Mouse (Mus musculus) embryonic stem cell, embryonic (primary cell): ENCODE measurements at regions not wholly inside any gene's neighbourhood (a gene's known extent, or its start where the extent isn't known, plus 50 kb on each side); places are given as distances from the start of the nearest gene placed in this dataset.
"Not testable (repeated sequence)": the region's sequence is repeated elsewhere in the genome, so short reads cannot be mapped to it uniquely, and the experiment has no call there.

Experiments used
- CTCF ChIA-PET, 4 experiments: fragments of 300-600 bp in 2 of 4; fragments of 350-600 bp in 2 of 4; sonication (Branson Sonifier 250); formaldehyde crosslinking; loops; one replicate each; lab custom pipeline; 2022; ENCODE audit warnings: inconsistent platforms in 2 of 4; lab: Charles Lee
- POLR2A ChIA-PET, 4 experiments: fragments of 300-600 bp in 2 of 4; fragments of 350-600 bp in 2 of 4; sonication (Branson Sonifier 250); formaldehyde crosslinking; loops; one replicate each; lab custom pipeline; 2022; ENCODE audit warnings: antibody characterized with exemption in 4 of 4, inconsistent platforms in 1 of 4; lab: Charles Lee

GRCm38 (mm10) chr13:82562576-82562975, 779.7 kb downstream of the Cetn3 start:
- POLR2A ChIA-PET, result no interaction called here
- CTCF ChIA-PET, result no interaction called here

GRCm38 (mm10) chr13:82570925-82571324, 788.0 kb downstream of the Cetn3 start:
- ChIA-PET CTCF (interaction anchor here in 1 of 4 experiments (0.5 kb wide), 1 partner anchor 881 kb away, joined by 3 read pairs; no protein-coding TSS in a partner anchor), POLR2A (no interaction called here)

GRCm38 (mm10) chr13:82577937-82578336, 795.1 kb downstream of the Cetn3 start:
- ChIA-PET POLR2A (no interaction called here), CTCF (no interaction called here)

GRCm38 (mm10) chr13:82586335-82586734, 803.5 kb downstream of the Cetn3 start:
- ChIA-PET CTCF (no interaction called here), POLR2A (interaction anchor here in 2 of 4 experiments (0.7 kb wide), 2 partner anchors 18 to 53 kb away, joined by 4 to 9 read pairs; no protein-coding TSS in a partner anchor)

- ChIA-PET CTCF (no interaction called here), POLR2A (interaction anchor here in 1 of 4 experiments (0.7 kb wide), 1 partner anchor 9 kb away, joined by 3 read pairs; no protein-coding TSS in a partner anchor)
Measured at GRCm38 (mm10) chr13:82593831-82594230, 811.0 kb downstream of the Cetn3 start.

- ChIA-PET POLR2A (no interaction called here), CTCF (no interaction called here)
Measured at GRCm38 (mm10) chr13:82595566-82595965, 812.7 kb downstream of the Cetn3 start.

GRCm38 (mm10) chr13:82605868-82606267, 823.0 kb downstream of the Cetn3 start:
- POLR2A ChIA-PET, CTCF ChIA-PET: not testable (repeated sequence)

- CTCF ChIA-PET, result no interaction called here
- POLR2A ChIA-PET, result no interaction called here
Measured at GRCm38 (mm10) chr13:82619005-82619653, 836.3 kb downstream of the Cetn3 start.

- POLR2A ChIA-PET, result no interaction called here
- CTCF ChIA-PET, result no interaction called here
Measured at GRCm38 (mm10) chr13:82620036-82620435, 837.2 kb downstream of the Cetn3 start.

GRCm38 (mm10) chr13:82620749-82621148, 837.9 kb downstream of the Cetn3 start:
- ChIA-PET CTCF (no interaction called here), POLR2A (no interaction called here)

- CTCF ChIA-PET, result not testable (repeated sequence)
- POLR2A ChIA-PET, result interaction anchor here in 1 of 4 experiments (0.5 kb wide), 1 partner anchor 498 kb away, joined by 4 read pairs; no protein-coding TSS in a partner anchor
Measured at GRCm38 (mm10) chr13:82628727-82629126, 845.9 kb downstream of the Cetn3 start.
